Mouse (Mus musculus) limb, embryonic 12.5 days (tissue): Measurements from ENCODE around the gene Dab2ip. TPM values are rescaled to one million over a fixed set of nuclear protein-coding genes. Genes with fewer than 3 reads are reported as not detected.
A peak's percentile ranks its signal among the peaks of the same experiment; 100 is the strongest.

Experiments used
- ATAC-seq: fragments of 200-750 bp; cut with Nextera tagmentation; 2 replicates; pipeline ENCODE4 v1.8.0; 2017; ENCODE audit warnings: low read depth, moderate TSS enrichment; ENCODE audit not compliant: insufficient number of reproducible peaks, insufficient read depth, low FRiP score, low TSS enrichment
- H3K27ac ChIP-seq: fragments of 300-500 bp; sonication (generic); 2 replicates; pipeline ENCODE4 v1.5.1; 2016; ENCODE audit warnings: mild to moderate bottlenecking, moderate library complexity
- H3K27me3 ChIP-seq: fragments of 300-500 bp; sonication (generic); 2 replicates; pipeline ENCODE4 v1.6.1; 2016; ENCODE audit warnings: mild to moderate bottlenecking, moderate library complexity
- H3K36me3 ChIP-seq: fragments of 300-500 bp; sonication (generic); 2 replicates; pipeline ENCODE4 v1.6.1; 2016; ENCODE audit warnings: mild to moderate bottlenecking, moderate library complexity
- H3K4me1 ChIP-seq: fragments of 300-500 bp; sonication (generic); replicated peaks from 2 replicates; pipeline ENCODE4 v1.6.1; 2016
- H3K4me2 ChIP-seq: fragments of 300-500 bp; sonication (generic); 2 replicates; pipeline ENCODE4 v1.6.1; 2016; ENCODE audit warnings: mild to moderate bottlenecking, moderate library complexity
- H3K4me3 ChIP-seq: fragments of 300-500 bp; sonication (generic); replicated peaks from 2 replicates; pipeline ENCODE4 v1.5.1; 2016; ENCODE audit warnings: mild to moderate bottlenecking
- H3K9ac ChIP-seq: fragments of 300-500 bp; sonication (generic); replicated peaks from 2 replicates; pipeline ENCODE4 v1.6.1; 2016; ENCODE audit warnings: mild to moderate bottlenecking, moderate library complexity
- H3K9me3 ChIP-seq: fragments of 300-500 bp; sonication (generic); 2 replicates; pipeline ENCODE4 v1.6.1; 2016; ENCODE audit warnings: mild to moderate bottlenecking, moderate library complexity
- WGBS: fragments of 180-500 bp; shearing (Covaris S2); methylation state at CpG from one replicate; pipeline ENCODE4 v1.1.7; 2016; 5-methylcytosine and 5-hydroxymethylcytosine counted together
- polyA plus RNA-seq: library from polyadenylated mRNA; unstranded; fragments of >200 nt; fragmentation: Nextera tagmentation; extraction: Ambion mirVana; gene quantifications from 2 replicates; pipeline ENCODE4 v1.2.1, GENCODE M21; 2016

Gene Dab2ip
- polyA plus RNA-seq, 1 experiment from 2014 or later: 72.3 TPM

- Histone ChIP-seq H3K27me3 (no peaks in the 10 kb centered on the region), H3K9me3 (no peaks in the 10 kb centered on the region), H3K4me1 (0 out of 2 replicates have a peak, but pooled peaks cover 5% of the 10 kb centered on the region), H3K36me3 (peaks cover 98% of the 10 kb centered on the region), H3K4me3 (no peak overlapping the region), H3K4me2 (no peak overlapping the region), H3K9ac (no peak overlapping the region), H3K27ac (no peak overlapping the region)
- ATAC-seq: no peak
- WGBS: 90% methylated on average over 12 of the region's 12 CpGs
Observed at GRCm38 (mm10) chr2:35719230-35720005, 161.4 kb downstream of the Dab2ip start.

- no peaks in the 10 kb centered on the region for H3K4me1 ChIP-seq
- H3K27ac ChIP-seq: no peak overlapping the region
- H3K9ac ChIP-seq: no peak overlapping the region
- no peaks in the 10 kb centered on the region for H3K27me3 ChIP-seq
- no peak overlapping the region for H3K4me3 ChIP-seq
- H3K4me2 ChIP-seq: no peak overlapping the region
- peaks cover 98% of the 10 kb centered on the region for H3K36me3 ChIP-seq
- no peak for ATAC-seq
- 97% methylated on average over 12 of the region's 12 CpGs for WGBS
- H3K9me3 ChIP-seq: no peaks in the 10 kb centered on the region
Observed at GRCm38 (mm10) chr2:35720104-35720503, 162.0 kb downstream of the Dab2ip start.

GRCm38 (mm10) chr2:35720550-35720949 is 162.5 kb downstream of the Dab2ip start:
- 93% methylated on average over 13 of the region's 13 CpGs for WGBS

GRCm38 (mm10) chr2:35720956-35721355 is 162.9 kb downstream of the Dab2ip start:
- H3K27ac ChIP-seq: no peak overlapping the region
- H3K27me3 ChIP-seq: no peaks in the 10 kb centered on the region
- ATAC-seq: no peak
- H3K36me3 ChIP-seq: peaks cover 98% of the 10 kb centered on the region
- WGBS: 94% methylated on average over 9 of the region's 9 CpGs
- no peak overlapping the region for H3K4me3 ChIP-seq
- H3K9me3 ChIP-seq: no peaks in the 10 kb centered on the region
- H3K4me2 ChIP-seq: no peak overlapping the region
- no peak overlapping the region for H3K9ac ChIP-seq
- no peaks in the 10 kb centered on the region for H3K4me1 ChIP-seq

More at GRCm38 (mm10) chr2:35720550-35720949, 162.5 kb downstream of the Dab2ip start:
- ATAC-seq: no peak
- H3K4me3 ChIP-seq: no peak overlapping the region
- no peak overlapping the region for H3K9ac ChIP-seq
- no peak overlapping the region for H3K4me2 ChIP-seq
- H3K27me3 ChIP-seq: no peaks in the 10 kb centered on the region
- H3K27ac ChIP-seq: no peak overlapping the region
- H3K36me3 ChIP-seq: peaks cover 98% of the 10 kb centered on the region
- no peaks in the 10 kb centered on the region for H3K4me1 ChIP-seq
- no peaks in the 10 kb centered on the region for H3K9me3 ChIP-seq

GRCm38 (mm10) chr2:35722821-35723220 is 164.8 kb downstream of the Dab2ip start:
- H3K4me1 ChIP-seq: peaks cover 2% of the 10 kb centered on the region; the same call in 1 of the 2 replicates
- no peak overlapping the region for H3K4me2 ChIP-seq
- no peak overlapping the region for H3K4me3 ChIP-seq
- no peaks in the 10 kb centered on the region for H3K9me3 ChIP-seq
- H3K9ac ChIP-seq: no peak overlapping the region
- no peak for ATAC-seq
- 91% methylated on average over 9 of the region's 9 CpGs for WGBS
- no peak overlapping the region for H3K27ac ChIP-seq
- H3K36me3 ChIP-seq: peaks cover 98% of the 10 kb centered on the region
- no peaks in the 10 kb centered on the region for H3K27me3 ChIP-seq

- no peak overlapping the region for H3K4me3 ChIP-seq
- WGBS: 94% methylated on average over 6 of the region's 6 CpGs
- H3K36me3 ChIP-seq: peaks cover 98% of the 10 kb centered on the region
- H3K4me2 ChIP-seq: no peak overlapping the region
- peaks cover 6% of the 10 kb centered on the region for H3K4me1 ChIP-seq
- H3K9ac ChIP-seq: no peak overlapping the region
- no peak overlapping the region for H3K27ac ChIP-seq
- ATAC-seq: no peak
- no peaks in the 10 kb centered on the region for H3K27me3 ChIP-seq
- H3K9me3 ChIP-seq: no peaks in the 10 kb centered on the region
Observed at GRCm38 (mm10) chr2:35723267-35723666, 165.2 kb downstream of the Dab2ip start.

- H3K4me3 ChIP-seq: no peak overlapping the region
- H3K27ac ChIP-seq: no peak overlapping the region
- 87% methylated on average over 7 of the region's 7 CpGs for WGBS
- no peak for ATAC-seq
- no peaks in the 10 kb centered on the region for H3K27me3 ChIP-seq
- H3K9me3 ChIP-seq: no peaks in the 10 kb centered on the region
- H3K4me1 ChIP-seq: peaks cover 10% of the 10 kb centered on the region
- peaks cover 98% of the 10 kb centered on the region for H3K36me3 ChIP-seq
- no peak overlapping the region for H3K9ac ChIP-seq
- no peak overlapping the region for H3K4me2 ChIP-seq
Observed at GRCm38 (mm10) chr2:35723691-35724090, 165.6 kb downstream of the Dab2ip start.

GRCm38 (mm10) chr2:35728633-35729032 is 170.6 kb downstream of the Dab2ip start:
- WGBS: 49% methylated on average over 5 of the region's 5 CpGs
- H3K4me2 ChIP-seq: no peak overlapping the region
- H3K4me1 ChIP-seq: peaks cover 21% of the 10 kb centered on the region
- H3K9me3 ChIP-seq: no peaks in the 10 kb centered on the region
- ATAC-seq: no peak
- no peak overlapping the region for H3K4me3 ChIP-seq
- H3K27ac ChIP-seq: peak overlapping the region; percentile 84
- H3K9ac ChIP-seq: no peak overlapping the region
- peaks cover 85% of the 10 kb centered on the region for H3K36me3 ChIP-seq
- no peaks in the 10 kb centered on the region for H3K27me3 ChIP-seq

- WGBS: 37% methylated on average over 16 of the region's 16 CpGs
- Histone ChIP-seq H3K27me3 (no peaks in the 10 kb centered on the region), H3K4me2 (no peak overlapping the region), H3K4me3 (no peak overlapping the region), H3K4me1 (peaks cover 21% of the 10 kb centered on the region), H3K36me3 (peaks cover 80% of the 10 kb centered on the region), H3K27ac (peak overlapping the region; percentile 84), H3K9ac (no peak overlapping the region), H3K9me3 (no peaks in the 10 kb centered on the region)
- ATAC-seq: no peak
Observed at GRCm38 (mm10) chr2:35729077-35730065, 171.3 kb downstream of the Dab2ip start.

- Histone ChIP-seq H3K27ac (no peak overlapping the region; the same call in 1 of the 2 replicates), H3K4me3 (no peak overlapping the region), H3K36me3 (peaks cover 55% of the 10 kb centered on the region), H3K9ac (no peak overlapping the region), H3K9me3 (no peaks in the 10 kb centered on the region), H3K4me2 (no peak overlapping the region), H3K27me3 (no peaks in the 10 kb centered on the region), H3K4me1 (peaks cover 22% of the 10 kb centered on the region)
- 77% methylated on average over 18 of the region's 18 CpGs for WGBS
- no peak for ATAC-seq
Observed at GRCm38 (mm10) chr2:35731671-35732449, 173.8 kb downstream of the Dab2ip start.
